Mouse (Mus musculus): ENCODE measurements at regions not wholly inside any gene's neighbourhood (a gene's known extent, or its start where the extent isn't known, plus 50 kb on each side); places are given as distances from the start of the nearest gene placed in this dataset.

- no peak for DNase-seq (ENCODE audit: low spot score)
Measured at GRCm38 (mm10) chr2:79185234-79186101, 69.8 kb upstream of the Itga4 start.

GRCm38 (mm10) chr2:79186878-79187277, 68.3 kb upstream of the Itga4 start:
- DNase-seq (ENCODE audit: low spot score) = no peak

- no peak for DNase-seq (ENCODE audit: low spot score)
Measured at GRCm38 (mm10) chr2:79188511-79189193, 66.6 kb upstream of the Itga4 start.

GRCm38 (mm10) chr2:79193851-79194250, 61.4 kb upstream of the Itga4 start:
- no peak for DNase-seq (ENCODE audit: low spot score)

GRCm38 (mm10) chr2:79201677-79202076, 53.5 kb upstream of the Itga4 start:
- DNase-seq (ENCODE audit: low spot score) = no peak
